Mouse (Mus musculus) small intestine, adult 2 months (tissue): Measurements from ENCODE around the gene Csde1. TPM values are rescaled to one million over a fixed set of nuclear protein-coding genes. Genes with fewer than 3 reads are reported as not detected.

Experiments
- H3K27ac ChIP-seq: fragments of 200-500 bp; 2 replicates; pipeline ENCODE4 v1.5.1; 2012; ENCODE audit warnings: low read depth, low read length, control low read depth, inconsistent platforms; ENCODE audit not compliant: insufficient read depth
- H3K27me3 ChIP-seq: fragments of 200-500 bp; 2 replicates; pipeline ENCODE4 v1.6.1; 2012; ENCODE audit warnings: mild to moderate bottlenecking, moderate library complexity, low read length, inconsistent platforms; ENCODE audit not compliant: control insufficient read depth, insufficient read depth
- H3K36me3 ChIP-seq: fragments of 200-500 bp; 2 replicates; pipeline ENCODE4 v1.6.1; 2012; ENCODE audit warnings: mild to moderate bottlenecking, low read length, control low read depth, inconsistent platforms; ENCODE audit not compliant: control insufficient read depth, insufficient read depth
- H3K4me1 ChIP-seq: fragments of 200-500 bp; 2 replicates; pipeline ENCODE4 v1.6.1; 2012; ENCODE audit warnings: low read length, inconsistent platforms, mixed read lengths; ENCODE audit not compliant: control insufficient read depth, insufficient read depth, insufficient read length
- H3K4me3 ChIP-seq: fragments of 200-500 bp; 2 replicates; pipeline ENCODE4 v1.5.1; 2012; ENCODE audit warnings: low read depth, mild to moderate bottlenecking, control low read depth, inconsistent platforms, low read length, moderate library complexity
- CTCF ChIP-seq: fragments of 200-500 bp; IDR thresholded peaks from 2 replicates; pipeline ENCODE4 v1.5.1; 2012; ENCODE audit warnings: low read depth, mild to moderate bottlenecking, control low read depth, inconsistent platforms, low read length, moderate library complexity, mixed read lengths; ENCODE audit not compliant: insufficient replicate concordance, insufficient read length; ENCODE audit errors: extremely low read depth
- POLR2A ChIP-seq: fragments of 200-500 bp; IDR thresholded peaks from 2 replicates; pipeline ENCODE4 v1.6.1; 2012; ENCODE audit warnings: low read depth, mild to moderate bottlenecking, control low read depth, inconsistent platforms, low read length, moderate library complexity
- WGBS: fragments of 180-500 bp; shearing (Covaris S2); methylation state at CpG from one replicate; pipeline ENCODE4 v1.1.7; 2018; 5-methylcytosine and 5-hydroxymethylcytosine counted together
- polyA plus RNA-seq: library from polyadenylated mRNA; depleted of rRNA; stranded (reverse); fragments of >200 nt; gene quantifications from 2 replicates; pipeline ENCODE4 v1.2.3, GENCODE M21; 2012

The Csde1 gene
- polyA plus RNA-seq, 1 experiment: 9.2 TPM

GRCm38 (mm10) chr3:103020943-103021638 is 865 bp downstream of the Csde1 start:
- Histone ChIP-seq H3K27ac (peak overlapping the region; percentile 89), H3K4me3 (peak overlapping the region; percentile 87), H3K36me3 (no peaks in the 10 kb centered on the region; the same call in 1 of the 2 replicates), H3K27me3 (no peaks in the 10 kb centered on the region), H3K4me1 (peaks cover 5% of the 10 kb centered on the region; the same call in 1 of the 2 replicates)
- TF ChIP-seq POLR2A (no peak), CTCF (no peak)
- under 1% methylated on average over 37 of the region's 37 CpGs for WGBS

- no peak overlapping the region for H3K27ac ChIP-seq
- peaks cover 26% of the 10 kb centered on the region for H3K36me3 ChIP-seq
- peaks cover 2% of the 10 kb centered on the region; the same call in 1 of the 2 replicates for H3K4me1 ChIP-seq
- no peak overlapping the region for H3K4me3 ChIP-seq
- TF ChIP-seq CTCF (peak; percentile 28; the same call in 1 of the 2 replicates), POLR2A (no peak)
- 45% methylated on average over 1 of the region's 1 CpGs for WGBS
- H3K27me3 ChIP-seq: no peaks in the 10 kb centered on the region
These were observed 5.9 kb downstream of the Csde1 start for GRCm38 (mm10) chr3:103026174-103026573.

GRCm38 (mm10) chr3:103040285-103040684 is 20.1 kb downstream of the Csde1 start:
- Histone ChIP-seq H3K4me1 (no peaks in the 10 kb centered on the region), H3K27ac (no peak overlapping the region), H3K36me3 (peaks cover 43% of the 10 kb centered on the region), H3K27me3 (no peaks in the 10 kb centered on the region), H3K4me3 (no peak overlapping the region)
- WGBS: 53% methylated on average over 6 of the region's 6 CpGs
- TF ChIP-seq POLR2A (no peak), CTCF (no peak)

GRCm38 (mm10) chr3:103040861-103041379 is 20.7 kb downstream of the Csde1 start:
- no peak overlapping the region for H3K27ac ChIP-seq
- TF ChIP-seq CTCF (no peak), POLR2A (no peak)
- H3K27me3 ChIP-seq: no peaks in the 10 kb centered on the region
- no peak overlapping the region for H3K4me3 ChIP-seq
- peaks cover 48% of the 10 kb centered on the region for H3K36me3 ChIP-seq
- WGBS: 78% methylated on average over 1 of the region's 1 CpGs
- no peaks in the 10 kb centered on the region for H3K4me1 ChIP-seq

GRCm38 (mm10) chr3:103056016-103056595 is 35.9 kb downstream of the Csde1 start:
- peaks cover 49% of the 10 kb centered on the region for H3K36me3 ChIP-seq

GRCm38 (mm10) chr3:103057752-103058151 is 37.5 kb downstream of the Csde1 start:
- 5% methylated on average over 10 of the region's 10 CpGs for WGBS
- Histone ChIP-seq H3K4me1 (no peaks in the 10 kb centered on the region; the same call in 1 of the 2 replicates), H3K27ac (0 out of 2 replicates have a peak overlapping the region, but pooled peaks have one; percentile 13), H3K36me3 (peaks cover 50% of the 10 kb centered on the region), H3K4me3 (peak overlapping the region; percentile 90), H3K27me3 (no peaks in the 10 kb centered on the region)
- no peak for TF ChIP-seq CTCF
- no peak for TF ChIP-seq POLR2A

More at GRCm38 (mm10) chr3:103056016-103056595, 35.9 kb downstream of the Csde1 start:
- Histone ChIP-seq H3K27ac (no peak overlapping the region), H3K4me1 (no peaks in the 10 kb centered on the region; the same call in 1 of the 2 replicates), H3K4me3 (no peak overlapping the region), H3K27me3 (no peaks in the 10 kb centered on the region)
- TF ChIP-seq CTCF: no peak
- no peak for TF ChIP-seq POLR2A
- WGBS: 84% methylated on average over 5 of the region's 5 CpGs

GRCm38 (mm10) chr3:103058207-103059157 is 38.3 kb downstream of the Csde1 start, which contains the start of gene Nras:
Gene Nras, plus strand, starts transcription at chr3:103058285.
- 0 out of 2 replicates have a peak, but pooled peaks have one; percentile 3 for TF ChIP-seq CTCF
- TF ChIP-seq POLR2A: peak; percentile 50; the same call in 1 of the 2 replicates
- Histone ChIP-seq H3K27me3 (no peaks in the 10 kb centered on the region), H3K4me3 (peak within 1 kb of the TSS; percentile 90), H3K4me1 (no peaks in the 10 kb centered on the region; the same call in 1 of the 2 replicates), H3K27ac (peak within 1 kb of the TSS; percentile 77), H3K36me3 (peaks cover 54% of the 10 kb centered on the region)
- whole genome bisulfite sequencing: 1% methylated on average over 46 of the region's 46 CpGs
